Mouse (Mus musculus) MEL (cell line): ENCODE measurements around the gene Calcrl. TPM values are rescaled to one million over a fixed set of nuclear protein-coding genes. Genes with fewer than 3 reads are reported as not detected.

Experiments
- DNase-seq: peaks from one replicate; pipeline ENCODE4 v3.0.0; 2011; ENCODE audit warnings: low read depth, low spot score
- H3K27ac ChIP-seq: 2 replicates; pipeline ENCODE4 v1.5.1; 2012; ENCODE audit warnings: low read depth, mild to moderate bottlenecking, control low read depth, low read length, moderate library complexity; ENCODE audit not compliant: control insufficient read depth
- H3K27me3 ChIP-seq, 2 experiments: fragments of 150-350 bp in 1 of 2; sonication (generic) in 1 of 2; 2 replicates each; pipeline ENCODE4 v1.6.1; 2012; ENCODE audit warnings: low read length in 2 of 2, mild to moderate bottlenecking in 2 of 2, improper control_type of control experiment in 1 of 2, moderate library complexity in 1 of 2; ENCODE audit not compliant: insufficient read depth in 2 of 2, control insufficient read depth in 1 of 2
- H3K36me3 ChIP-seq, 2 experiments: 2 replicates each; pipeline ENCODE4 v1.6.1; 2012 to 2014; ENCODE audit warnings: low read length in 2 of 2, improper control_type of control experiment in 1 of 2, inconsistent platforms in 1 of 2, mild to moderate bottlenecking in 1 of 2; ENCODE audit not compliant: insufficient read depth in 2 of 2, control insufficient read depth in 1 of 2
- H3K4me1 ChIP-seq, 2 experiments: fragments of 150-350 bp in 1 of 2; sonication (generic) in 1 of 2; 2 replicates each; pipeline ENCODE4 v1.6.1; 2012; ENCODE audit warnings: low read length in 2 of 2, improper control_type of control experiment in 1 of 2, mild to moderate bottlenecking in 1 of 2; ENCODE audit not compliant: insufficient read depth in 2 of 2, control insufficient read depth in 1 of 2
- H3K4me3 ChIP-seq, 2 experiments: fragments of 150-350 bp in 1 of 2; sonication (generic) in 1 of 2; 2 replicates each; pipeline ENCODE4 v1.5.1; 2012; ENCODE audit warnings: low read depth in 2 of 2, low read length in 2 of 2, mild to moderate bottlenecking in 2 of 2, moderate library complexity in 2 of 2, control low read depth in 1 of 2, improper control_type of control experiment in 1 of 2; ENCODE audit not compliant: control insufficient read depth in 1 of 2, insufficient read depth in 1 of 2
- H3K79me2 ChIP-seq: 2 replicates; pipeline ENCODE4 v1.6.1; 2012; ENCODE audit warnings: mild to moderate bottlenecking, low read length, moderate library complexity; ENCODE audit not compliant: control insufficient read depth, poor library complexity, insufficient read depth
- H3K9ac ChIP-seq: 2 replicates; pipeline ENCODE4 v1.6.1; 2012; ENCODE audit warnings: low read depth, mild to moderate bottlenecking, control low read depth, low read length, moderate library complexity; ENCODE audit not compliant: control insufficient read depth, poor library complexity, severe bottlenecking
- H3K9me3 ChIP-seq: fragments of 150-350 bp; sonication (generic); replicated peaks from 2 replicates; pipeline ENCODE4 v1.6.1; 2012; ENCODE audit warnings: mild to moderate bottlenecking, low read length, improper control_type of control experiment, moderate library complexity; ENCODE audit not compliant: insufficient read depth
- ELF1 ChIP-seq: IDR thresholded peaks from 2 replicates; pipeline ENCODE4 v1.6.1; 2014; ENCODE audit warnings: low read depth, mild to moderate bottlenecking, inconsistent platforms, low read length, improper control_type of control experiment, moderate library complexity
- HCFC1 ChIP-seq: IDR thresholded peaks from 2 replicates; pipeline ENCODE4 v1.6.1; 2012; ENCODE audit warnings: low read depth, mild to moderate bottlenecking, inconsistent platforms, low read length, improper control_type of control experiment, moderate library complexity
- JUND ChIP-seq: IDR thresholded peaks from 2 replicates; pipeline ENCODE4 v1.6.1; 2011; ENCODE audit warnings: low read depth, mild to moderate bottlenecking, improper control_type of control experiment, low read length
- KAT2A ChIP-seq: conservative IDR thresholded peaks from 2 replicates; pipeline ENCODE4 v1.6.1; 2012; ENCODE audit warnings: low read depth, low read length, improper control_type of control experiment, inconsistent platforms
- MXI1 ChIP-seq: IDR thresholded peaks from 2 replicates; pipeline ENCODE4 v1.6.1; 2011; ENCODE audit warnings: mild to moderate bottlenecking, low read depth, low read length, improper control_type of control experiment
- MYB ChIP-seq: IDR thresholded peaks from 2 replicates; pipeline ENCODE4 v1.6.1; 2011; ENCODE audit warnings: mild to moderate bottlenecking, low read depth, low read length, improper control_type of control experiment
- NELFE ChIP-seq: IDR thresholded peaks from 2 replicates; pipeline ENCODE4 v1.6.1; 2011; ENCODE audit warnings: low read depth, low read length, improper control_type of control experiment
- NRF1 ChIP-seq: IDR thresholded peaks from 2 replicates; pipeline ENCODE4 v1.6.1; 2014; ENCODE audit warnings: low read depth, mild to moderate bottlenecking, inconsistent platforms, low read length, improper control_type of control experiment, moderate library complexity; ENCODE audit not compliant: poor library complexity, insufficient read depth, severe bottlenecking
- POLR2A ChIP-seq, 2 experiments: IDR thresholded peaks; 2 replicates each; pipeline ENCODE4 v1.6.1; 2011 to 2012; ENCODE audit warnings: low read length in 2 of 2, mild to moderate bottlenecking in 2 of 2, control low read depth in 1 of 2, improper control_type of control experiment in 1 of 2, low read depth in 1 of 2, moderate library complexity in 1 of 2; ENCODE audit not compliant: control insufficient read depth in 1 of 2, insufficient read depth in 1 of 2, poor library complexity in 1 of 2
- RAD21 ChIP-seq: IDR thresholded peaks from 2 replicates; pipeline ENCODE4 v1.6.1; 2011; ENCODE audit warnings: mild to moderate bottlenecking, low read depth, low read length, improper control_type of control experiment
- SMC3 ChIP-seq: IDR thresholded peaks from 2 replicates; pipeline ENCODE4 v1.6.1; 2011; ENCODE audit warnings: low read depth, low read length, improper control_type of control experiment
- TCF12 ChIP-seq: IDR thresholded peaks from 2 replicates; pipeline ENCODE4 v1.6.1; 2014; ENCODE audit warnings: low read depth, mild to moderate bottlenecking, inconsistent platforms, low read length, improper control_type of control experiment, moderate library complexity
- USF2 ChIP-seq, 2 experiments: IDR thresholded peaks; 2 replicates each; pipeline ENCODE4 v1.6.1; 2011 to 2012; ENCODE audit warnings: improper control_type of control experiment in 2 of 2, low read length in 2 of 2, borderline replicate concordance in 1 of 2, inconsistent platforms in 1 of 2, low read depth in 1 of 2, mild to moderate bottlenecking in 1 of 2; ENCODE audit not compliant: insufficient read depth in 1 of 2
- polyA plus RNA-seq, 2 experiments: library from polyadenylated mRNA; stranded (reverse) in 1 of 2; unstranded in 1 of 2; fragments of >175 nt in 1 of 2; fragments of >200 nt in 1 of 2; gene quantifications; 2 replicates each; pipeline versions ENCODE4 v1.2.1 to v1.2.4; 2012; ENCODE audit warnings: low replicate concordance in 2 of 2, low read depth in 1 of 2; ENCODE audit not compliant: insufficient read length in 2 of 2, insufficient read depth in 1 of 2, missing spikeins in 1 of 2
- total RNA-seq: library from RNA; depleted of rRNA; stranded (reverse); fragments of 300-350 nt; gene quantifications from 2 replicates; pipeline ENCODE4 v1.2.3, GENCODE M21; 2012

Gene Calcrl
- total and polyA plus RNA-seq, 3 experiments = not detected

DNA sequence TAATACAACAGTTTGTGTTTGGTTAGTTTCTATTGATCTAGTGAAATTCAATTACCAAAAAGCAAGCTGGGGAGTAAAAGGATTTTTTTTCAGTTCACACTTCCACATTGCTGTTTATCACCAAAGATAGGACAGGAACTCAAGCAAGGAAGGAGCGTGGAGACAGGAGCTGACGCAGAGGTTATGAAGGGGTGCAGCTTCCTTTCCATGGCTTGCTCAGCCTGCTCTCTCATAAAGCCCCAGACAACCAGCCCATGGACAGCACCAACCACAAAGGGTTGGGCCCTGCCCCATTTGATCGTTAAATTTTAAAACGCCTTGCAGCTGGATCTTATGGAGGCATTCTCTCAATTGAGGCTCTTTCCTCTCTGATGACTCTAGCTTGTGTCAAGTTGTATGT, 69.9 kb downstream of the Calcrl start:
- DNase-seq = no peak
- no peaks in the 10 kb centered on the region for H3K4me1 ChIP-seq
- H3K9ac ChIP-seq = no peak overlapping the region
- H3K36me3 ChIP-seq = no peaks in the 10 kb centered on the region
- H3K27me3 ChIP-seq = no peaks in the 10 kb centered on the region; a peak in 2 of 4 replicates
- H3K79me2 ChIP-seq = no peaks in the 10 kb centered on the region
- H3K4me3 ChIP-seq = no peak overlapping the region
- no peaks in the 10 kb centered on the region for H3K9me3 ChIP-seq
- H3K27ac ChIP-seq = no peak overlapping the region
- TF ChIP-seq TCF12 (no peak), KAT2A (no peak), MXI1 (no peak), SMC3 (no peak)

DNA sequence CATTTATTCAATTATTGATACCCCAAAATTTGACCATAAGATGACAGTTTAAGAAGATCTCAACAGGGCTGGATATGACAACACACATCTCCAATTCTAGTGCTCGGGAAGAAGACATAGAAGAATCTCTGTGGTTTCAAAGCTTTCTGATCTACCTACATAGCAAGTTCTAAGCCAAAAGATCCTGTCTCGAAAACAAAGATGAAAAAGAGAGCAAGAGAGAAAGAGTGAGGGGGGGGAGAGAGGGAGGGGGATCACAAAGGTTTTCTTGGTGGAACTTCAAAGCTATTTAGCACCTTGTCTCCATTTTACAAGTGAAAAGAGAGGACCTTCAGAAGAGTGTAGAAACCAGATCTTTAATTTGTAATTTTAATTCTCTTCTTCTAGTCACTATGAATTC, 77.8 kb downstream of the Calcrl start:
- Histone ChIP-seq H3K9me3 (no peaks in the 10 kb centered on the region), H3K4me3 (no peak overlapping the region), H3K27me3 (peaks cover 0 to 2% of the 10 kb centered on the region in 2 experiments; a peak in 3 of 4 replicates), H3K36me3 (no peaks in the 10 kb centered on the region), H3K9ac (no peak overlapping the region)
- DNase-seq = no peak
- no peak for TF ChIP-seq JUND
- no peak for TF ChIP-seq POLR2A (IDR thresholded peaks at IDR 0.05; ENCODE audit: control insufficient read depth in 1 of 2, insufficient read depth in 1 of 2, low read depth in 1 of 2, low read length in 2 of 2, poor library complexity in 1 of 2)
- no peak for TF ChIP-seq NELFE
- no peak for TF ChIP-seq TCF12
- no peak for TF ChIP-seq NRF1
- TF ChIP-seq, all 39 proteins: peak for 0
- H3K27ac ChIP-seq = no peak overlapping the region
- no peaks in the 10 kb centered on the region for H3K79me2 ChIP-seq
- no peaks in the 10 kb centered on the region for H3K4me1 ChIP-seq

DNA sequence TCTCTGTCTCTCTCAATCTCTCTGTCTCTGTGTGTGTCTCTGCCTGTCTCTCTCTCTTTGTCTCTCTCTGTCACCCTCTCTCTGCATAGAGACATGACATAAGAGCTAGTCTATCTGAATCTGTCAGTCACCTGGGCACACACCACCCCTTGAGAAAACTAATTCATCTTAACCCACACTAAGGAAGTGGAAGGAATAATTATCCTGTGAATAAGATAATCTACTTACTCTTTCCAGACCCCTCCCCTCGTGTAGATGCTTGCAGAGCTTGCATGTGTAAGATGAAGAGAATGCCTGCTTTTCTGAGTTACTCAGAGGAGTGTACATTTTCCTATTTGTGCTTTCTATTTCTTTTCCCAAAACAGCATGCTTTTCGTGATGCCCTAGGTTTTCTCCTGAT, 81.5 kb downstream of the Calcrl start:
- H3K9ac ChIP-seq = no peak overlapping the region
- no peaks in the 10 kb centered on the region for H3K36me3 ChIP-seq

More for the DNA sequence above, 81.5 kb downstream of the Calcrl start:
- Histone ChIP-seq H3K27ac (no peak overlapping the region), H3K4me3 (no peak overlapping the region), H3K27me3 (peaks cover 0 to 2% of the 10 kb centered on the region in 2 experiments; a peak in 2 of 4 replicates), H3K79me2 (no peaks in the 10 kb centered on the region), H3K9me3 (no peaks in the 10 kb centered on the region), H3K4me1 (no peaks in the 10 kb centered on the region)
- TF ChIP-seq MYB (no peak), RAD21 (no peak), USF2 (IDR thresholded peaks at IDR 0.05; ENCODE audit: borderline replicate concordance in 1 of 2, insufficient read depth in 1 of 2, low read depth in 1 of 2, low read length in 2 of 2) (no peak), ELF1 (no peak), HCFC1 (no peak)
- no peak for DNase-seq
